Mouse (Mus musculus): ENCODE results near the gene Map4. TPM values are rescaled to one million over a fixed set of nuclear protein-coding genes. Genes with fewer than 3 reads are reported as not detected.
"Not testable (repeated sequence)": the region's sequence is repeated elsewhere in the genome, so short reads cannot be mapped to it uniquely, and the experiment has no call there.

Gene Map4
- polyA plus RNA-seq, 1 experiment from 2014 or later, result 54.4 TPM

GRCm38 (mm10) chr9:110123322-110123721 lies 192.1 kb downstream of the Map4 start:
- Histone ChIP-seq H3K27ac (no peak overlapping the region), H3K9me3 (no peaks in the 10 kb centered on the region), H3K36me3 (no peaks in the 10 kb centered on the region), H3K9ac (no peak overlapping the region), H3K4me3 (replicated peaks) (no peak overlapping the region), H3K4me1 (replicated peaks) (peaks cover 6% of the 10 kb centered on the region), H3K27me3 (replicated peaks) (no peaks in the 10 kb centered on the region), H3K4me2 (replicated peaks) (no peak overlapping the region)
- 85% methylated on average over 2 of the region's 2 CpGs for WGBS
- ATAC-seq, result no peak

DNA sequence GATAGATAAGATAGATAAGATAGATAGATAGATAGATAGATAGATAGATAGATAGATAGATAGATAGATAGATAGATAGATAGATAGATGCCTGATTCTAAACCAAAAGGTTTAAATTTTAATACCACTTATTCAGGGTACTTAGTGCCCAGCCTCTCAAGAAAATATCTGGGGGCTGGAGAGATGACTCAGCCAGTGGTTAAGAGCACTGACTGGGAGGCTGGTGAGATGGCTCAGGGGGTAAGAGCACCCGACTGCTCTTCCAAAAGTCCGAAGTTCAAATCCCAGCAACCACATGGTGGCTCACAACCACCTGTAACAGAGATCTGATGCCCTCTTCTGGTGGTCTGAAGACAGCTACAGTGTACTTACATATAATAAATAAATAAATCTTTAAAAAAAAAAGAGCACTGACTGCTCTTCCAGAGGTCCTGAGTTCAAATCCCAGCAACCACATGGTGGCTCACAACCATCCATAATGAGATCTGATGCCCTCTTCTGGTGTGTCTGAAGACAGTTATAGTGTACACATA lies 192.8 kb downstream of the Map4 start:
- H3K9ac ChIP-seq; H3K36me3 ChIP-seq; ATAC-seq; H3K9me3 ChIP-seq; H3K4me3 ChIP-seq (replicated peaks); H3K27me3 ChIP-seq (replicated peaks); H3K27ac ChIP-seq; H3K4me1 ChIP-seq (replicated peaks); H3K4me2 ChIP-seq (replicated peaks): not testable (repeated sequence)
- WGBS, result 52% methylated on average over 2 of the region's 2 CpGs

- Histone ChIP-seq H3K9ac (peak overlapping the region; percentile 68), H3K36me3 (no peaks in the 10 kb centered on the region), H3K27ac (peak overlapping the region; percentile 92), H3K27me3 (replicated peaks) (no peaks in the 10 kb centered on the region), H3K4me1 (replicated peaks) (peaks cover 5% of the 10 kb centered on the region; the same call in 1 of the 2 replicates), H3K4me2 (replicated peaks) (peak overlapping the region; percentile 62), H3K9me3 (no peaks in the 10 kb centered on the region), H3K4me3 (replicated peaks) (peak overlapping the region; percentile 91)
- no peak for ATAC-seq
- WGBS, result 17% methylated on average over 10 of the region's 10 CpGs
These were observed 199.8 kb downstream of the Map4 start for GRCm38 (mm10) chr9:110130896-110131524.

GRCm38 (mm10) chr9:110131525-110132197 lies 200.4 kb downstream of the Map4 start:
- H3K27ac ChIP-seq, result peak overlapping the region; percentile 92

GRCm38 (mm10) chr9:110132201-110132605 lies 200.9 kb downstream of the Map4 start:
- peak; percentile 77 for ATAC-seq
- Histone ChIP-seq H3K27ac (peak overlapping the region; percentile 92), H3K4me3 (replicated peaks) (peak overlapping the region; percentile 91), H3K27me3 (replicated peaks) (no peaks in the 10 kb centered on the region), H3K9me3 (no peaks in the 10 kb centered on the region), H3K4me2 (replicated peaks) (peak overlapping the region; percentile 63), H3K36me3 (peaks cover 5% of the 10 kb centered on the region; the same call in 1 of the 2 replicates), H3K9ac (peak overlapping the region; percentile 96), H3K4me1 (replicated peaks) (peaks cover 5% of the 10 kb centered on the region; the same call in 1 of the 2 replicates)
- WGBS, result under 1% methylated on average over 34 of the region's 38 CpGs

More at GRCm38 (mm10) chr9:110131525-110132197, 200.4 kb downstream of the Map4 start:
- Histone ChIP-seq H3K9me3 (no peaks in the 10 kb centered on the region), H3K4me1 (replicated peaks) (peaks cover 5% of the 10 kb centered on the region; the same call in 1 of the 2 replicates), H3K27me3 (replicated peaks) (no peaks in the 10 kb centered on the region), H3K4me3 (replicated peaks) (peak overlapping the region; percentile 91), H3K36me3 (peaks cover 5% of the 10 kb centered on the region; the same call in 1 of the 2 replicates), H3K9ac (peak overlapping the region; percentile 96), H3K4me2 (replicated peaks) (peak overlapping the region; percentile 63)
- ATAC-seq, result peak; percentile 98
- under 1% methylated on average over 64 of the region's 64 CpGs for WGBS

DNA sequence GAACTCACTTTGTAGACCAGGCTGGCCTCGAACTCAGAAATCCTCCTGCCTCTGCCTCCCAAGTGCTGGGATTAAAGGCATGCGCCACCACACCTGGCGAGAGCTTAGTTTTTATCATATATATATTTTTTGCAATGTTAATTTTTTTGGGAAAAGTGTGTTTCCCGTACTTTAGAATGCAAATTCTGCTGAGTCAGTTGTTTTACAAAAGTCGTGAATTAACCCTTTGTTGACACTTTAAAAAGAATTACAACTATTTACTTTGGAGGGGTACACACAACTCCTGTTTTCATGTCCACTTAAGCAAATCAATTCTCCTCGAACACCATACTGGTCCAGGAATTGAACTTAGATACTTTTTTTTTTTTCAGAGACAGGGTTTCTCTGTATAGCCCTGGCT lies 201.7 kb downstream of the Map4 start:
- H3K36me3 ChIP-seq, result peaks cover 5% of the 10 kb centered on the region; the same call in 1 of the 2 replicates
- no peaks in the 10 kb centered on the region for H3K9me3 ChIP-seq
- WGBS, result 47% methylated on average over 6 of the region's 6 CpGs
- peak overlapping the region; percentile 91 for H3K4me3 ChIP-seq (replicated peaks)
- no peak for ATAC-seq
- peak overlapping the region; percentile 96; the same call in 1 of the 2 replicates for H3K9ac ChIP-seq
- no peak overlapping the region for H3K27ac ChIP-seq
- H3K27me3 ChIP-seq (replicated peaks), result no peaks in the 10 kb centered on the region
- peak overlapping the region; percentile 63 for H3K4me2 ChIP-seq (replicated peaks)
- peaks cover 5% of the 10 kb centered on the region; the same call in 1 of the 2 replicates for H3K4me1 ChIP-seq (replicated peaks)

Other genes starting within 250 kb of the Map4 start
- not detected in 2 replicates for gene Fbxw18, start 228.8 kb upstream of the Map4 start, polyA plus RNA-seq (2015; fragmentation: Nextera tagmentation; extraction: Ambion mirVana)
- gene Fbxw26, start 185.4 kb upstream of the Map4 start, polyA plus RNA-seq (2015; fragmentation: Nextera tagmentation; extraction: Ambion mirVana), result not detected in 2 replicates
- gene Fbxw27, start 140.8 kb upstream of the Map4 start, polyA plus RNA-seq (2015; fragmentation: Nextera tagmentation; extraction: Ambion mirVana), result not detected in 2 replicates
- not detected in 2 replicates for gene Spink8, start 119.2 kb upstream of the Map4 start, polyA plus RNA-seq (2015; fragmentation: Nextera tagmentation; extraction: Ambion mirVana)
- 88.4 and 96.6 TPM in 2 replicates for gene Nme6, start 98.7 kb upstream of the Map4 start, polyA plus RNA-seq (2015; fragmentation: Nextera tagmentation; extraction: Ambion mirVana)
- 2.9 and 5.3 TPM in 2 replicates for gene Camp, start 81.8 kb upstream of the Map4 start, polyA plus RNA-seq (2015; fragmentation: Nextera tagmentation; extraction: Ambion mirVana)
- 32.1 and 32.5 TPM in 2 replicates for gene Cdc25a, start 55.9 kb upstream of the Map4 start, polyA plus RNA-seq (2015; fragmentation: Nextera tagmentation; extraction: Ambion mirVana)
- gene Smarcc1, start 186.2 kb downstream of the Map4 start, polyA plus RNA-seq (2015; fragmentation: Nextera tagmentation; extraction: Ambion mirVana), result 83.8 and 91.3 TPM in 2 replicates
- gene Dhx30, start 186.4 kb downstream of the Map4 start, polyA plus RNA-seq (2015; fragmentation: Nextera tagmentation; extraction: Ambion mirVana), result 92.7 and 98.1 TPM in 2 replicates